Mouse (Mus musculus) lung, postnatal 0 days (tissue): ENCODE measurements around the gene Serpinf2. TPM values are rescaled to one million over a fixed set of nuclear protein-coding genes. Genes with fewer than 3 reads are reported as not detected.

Experiments used
- ATAC-seq: fragments of 200-750 bp; cut with Nextera tagmentation; 2 replicates; pipeline ENCODE4 v1.8.0; 2017; ENCODE audit warnings: moderate library complexity
- DNase-seq: peaks from one replicate; pipeline ENCODE4 v3.0.0-alpha.2; 2016; ENCODE audit warnings: low spot score
- H3K27ac ChIP-seq: fragments of 300-500 bp; sonication (generic); 2 replicates; pipeline ENCODE4 v1.5.1; 2014; ENCODE audit warnings: antibody characterized with exemption, mild to moderate bottlenecking, low read length, mixed read lengths
- H3K27me3 ChIP-seq: fragments of 300-500 bp; sonication (generic); replicated peaks from 2 replicates; pipeline ENCODE4 v1.6.1; 2014; ENCODE audit warnings: low read length, mixed read lengths; ENCODE audit not compliant: insufficient read depth
- H3K36me3 ChIP-seq: fragments of 300-500 bp; sonication (generic); 2 replicates; pipeline ENCODE4 v1.6.1; 2014; ENCODE audit warnings: low read length, mixed read lengths; ENCODE audit not compliant: insufficient read depth
- H3K4me1 ChIP-seq: fragments of 300-500 bp; sonication (generic); 2 replicates; pipeline ENCODE4 v1.6.1; 2014; ENCODE audit warnings: antibody characterized with exemption, low read depth, low read length, mixed read lengths; ENCODE audit not compliant: insufficient read depth
- H3K4me2 ChIP-seq: fragments of 300-500 bp; sonication (generic); replicated peaks from 2 replicates; pipeline ENCODE4 v1.6.1; 2014; ENCODE audit warnings: low read depth, mild to moderate bottlenecking, low read length, moderate library complexity, mixed read lengths
- H3K4me3 ChIP-seq: fragments of 300-500 bp; sonication (generic); 2 replicates; pipeline ENCODE4 v1.5.1; 2014; ENCODE audit warnings: low read depth, low read length
- H3K9ac ChIP-seq: fragments of 300-500 bp; sonication (generic); replicated peaks from 2 replicates; pipeline ENCODE4 v1.6.1; 2014; ENCODE audit warnings: low read depth, mild to moderate bottlenecking
- H3K9me3 ChIP-seq: fragments of 300-500 bp; sonication (generic); 2 replicates; pipeline ENCODE4 v1.6.1; 2016; ENCODE audit warnings: low read length, mixed read lengths
- CTCF ChIP-seq: IDR thresholded peaks from 2 replicates; pipeline ENCODE4 v1.5.1; 2016; ENCODE audit warnings: antibody characterized with exemption, mild to moderate bottlenecking
- EP300 ChIP-seq: IDR thresholded peaks from 2 replicates; pipeline ENCODE4 v1.6.1; 2016; ENCODE audit warnings: antibody characterized with exemption, mild to moderate bottlenecking, control low read depth
- WGBS: fragments of 180-500 bp; shearing (Covaris S2); extraction: QIAGEN DNeasy Blood & Tissue Kit; methylation state at CpG from one replicate; pipeline ENCODE4 v1.1.7; 2014; 5-methylcytosine and 5-hydroxymethylcytosine counted together
- polyA plus RNA-seq: library from polyadenylated mRNA; unstranded; fragments of >200 nt; fragmentation: Nextera tagmentation; extraction: Ambion mirVana; gene quantifications from 2 replicates; pipeline ENCODE4 v1.2.1, GENCODE M21; 2015

Gene Serpinf2
- polyA plus RNA-seq, 1 experiment from 2014 or later = 0.19 TPM

- 0 out of 2 replicates have a peak, but pooled peaks have one; percentile 12 for ATAC-seq
- no peak overlapping the region for H3K4me3 ChIP-seq
These were observed 24.3 kb downstream of the Serpinf2 start for GRCm38 (mm10) chr11:75415096-75415495.

GRCm38 (mm10) chr11:75410591-75410990, 28.8 kb downstream of the Serpinf2 start:
- WGBS = 88% methylated on average over 7 of the region's 7 CpGs
- no peaks in the 10 kb centered on the region for H3K27me3 ChIP-seq
- H3K27ac ChIP-seq = 0 out of 2 replicates have a peak overlapping the region, but pooled peaks have one; percentile 34
- no peak overlapping the region for H3K4me3 ChIP-seq
- no peaks in the 10 kb centered on the region for H3K9me3 ChIP-seq
- DNase-seq (no peak), ATAC-seq (no peak)
- no peaks in the 10 kb centered on the region for H3K36me3 ChIP-seq
- H3K4me2 ChIP-seq = no peak overlapping the region
- TF ChIP-seq CTCF (no peak), EP300 (no peak)
- H3K9ac ChIP-seq = no peak overlapping the region
- H3K4me1 ChIP-seq = no peaks in the 10 kb centered on the region

More at GRCm38 (mm10) chr11:75415096-75415495, 24.3 kb downstream of the Serpinf2 start:
- Histone ChIP-seq H3K36me3 (no peaks in the 10 kb centered on the region), H3K9ac (no peak overlapping the region), H3K27me3 (no peaks in the 10 kb centered on the region), H3K4me1 (no peaks in the 10 kb centered on the region), H3K9me3 (no peaks in the 10 kb centered on the region), H3K27ac (no peak overlapping the region), H3K4me2 (no peak overlapping the region)
- TF ChIP-seq EP300 (no peak), CTCF (no peak)
- 35% methylated on average over 7 of the region's 7 CpGs for WGBS
- DNase-seq = peak; percentile 28

GRCm38 (mm10) chr11:75409679-75410575, 29.5 kb downstream of the Serpinf2 start:
- TF ChIP-seq CTCF (no peak), EP300 (no peak)
- DNase-seq (peak; percentile 50), ATAC-seq (peak; percentile 75)
- no peak overlapping the region for H3K4me2 ChIP-seq
- no peaks in the 10 kb centered on the region for H3K36me3 ChIP-seq
- H3K27me3 ChIP-seq = no peaks in the 10 kb centered on the region
- no peaks in the 10 kb centered on the region for H3K9me3 ChIP-seq
- no peaks in the 10 kb centered on the region for H3K4me1 ChIP-seq
- WGBS = 47% methylated on average over 17 of the region's 17 CpGs
- no peak overlapping the region for H3K9ac ChIP-seq
- H3K4me3 ChIP-seq = no peak overlapping the region
- H3K27ac ChIP-seq = peak overlapping the region; percentile 58

- no peaks in the 10 kb centered on the region for H3K36me3 ChIP-seq
- ATAC-seq = no peak
- H3K4me1 ChIP-seq = 0 out of 2 replicates have a peak, but pooled peaks cover 6% of the 10 kb centered on the region
- no peaks in the 10 kb centered on the region for H3K27me3 ChIP-seq
- no peaks in the 10 kb centered on the region for H3K9me3 ChIP-seq
- H3K27ac ChIP-seq = no peak overlapping the region
- H3K4me2 ChIP-seq = no peak overlapping the region
- H3K4me3 ChIP-seq = no peak overlapping the region
- no peak overlapping the region for H3K9ac ChIP-seq
- TF ChIP-seq CTCF = peak; percentile 75
- no peak for TF ChIP-seq EP300
- 40% methylated on average over 3 of the region's 3 CpGs for WGBS
- DNase-seq = peak; percentile 41
These were observed 32.5 kb downstream of the Serpinf2 start for GRCm38 (mm10) chr11:75406865-75407264.

- no peak for ATAC-seq
These were observed 33.3 kb downstream of the Serpinf2 start for GRCm38 (mm10) chr11:75406104-75406503.

GRCm38 (mm10) chr11:75404801-75405200, 34.6 kb downstream of the Serpinf2 start:
- 0 out of 2 replicates have a peak, but pooled peaks cover 6% of the 10 kb centered on the region for H3K4me1 ChIP-seq
- WGBS = 87% methylated on average over 6 of the region's 6 CpGs
- no peak overlapping the region for H3K4me2 ChIP-seq
- no peak overlapping the region for H3K4me3 ChIP-seq
- ATAC-seq (no peak), DNase-seq (no peak)
- no peak for TF ChIP-seq EP300
- no peak for TF ChIP-seq CTCF
- H3K9me3 ChIP-seq = no peaks in the 10 kb centered on the region
- no peak overlapping the region for H3K27ac ChIP-seq
- H3K36me3 ChIP-seq = no peaks in the 10 kb centered on the region
- no peak overlapping the region for H3K9ac ChIP-seq
- no peaks in the 10 kb centered on the region for H3K27me3 ChIP-seq

More at GRCm38 (mm10) chr11:75406104-75406503, 33.3 kb downstream of the Serpinf2 start:
- H3K4me1 ChIP-seq = 0 out of 2 replicates have a peak, but pooled peaks cover 6% of the 10 kb centered on the region
- H3K9ac ChIP-seq = no peak overlapping the region
- no peaks in the 10 kb centered on the region for H3K9me3 ChIP-seq
- H3K4me2 ChIP-seq = no peak overlapping the region
- no peaks in the 10 kb centered on the region for H3K36me3 ChIP-seq
- TF ChIP-seq EP300 (no peak), CTCF (no peak)
- H3K27ac ChIP-seq = no peak overlapping the region
- H3K4me3 ChIP-seq = no peak overlapping the region
- no peaks in the 10 kb centered on the region for H3K27me3 ChIP-seq
- no peak for DNase-seq
- 72% methylated on average over 3 of the region's 4 CpGs for WGBS
